Mouse (Mus musculus) myocyte (in vitro differentiated cells): ENCODE results near the gene Vps37d. TPM values are rescaled to one million over a fixed set of nuclear protein-coding genes. Genes with fewer than 3 reads are reported as not detected.

Experiments
- H3K27me3 ChIP-seq: one replicate; pipeline ENCODE4 v1.6.1; 2011; ENCODE audit not compliant: control insufficient read depth, insufficient read depth, insufficient read length
- H3K36me3 ChIP-seq: one replicate; pipeline ENCODE4 v1.6.1; 2011; ENCODE audit not compliant: control insufficient read depth, insufficient read depth
- H3K4me2 ChIP-seq: one replicate; pipeline ENCODE4 v1.6.1; 2011; ENCODE audit warnings: low read depth, control low read depth
- H3K4me3 ChIP-seq: one replicate; pipeline ENCODE4 v1.5.1; 2011; ENCODE audit warnings: mild to moderate bottlenecking, control low read depth, moderate library complexity
- H3K79me2 ChIP-seq: one replicate; pipeline ENCODE4 v1.6.1; 2011; ENCODE audit not compliant: control insufficient read depth, insufficient read depth
- H3ac ChIP-seq: one replicate; pipeline ENCODE4 v1.6.1; 2011; ENCODE audit not compliant: control insufficient read depth, insufficient read length
- CEBPB ChIP-seq: IDR thresholded peaks from 2 replicates; pipeline ENCODE4 v1.6.1; 2011; ENCODE audit warnings: mild to moderate bottlenecking, moderate library complexity; ENCODE audit not compliant: poor library complexity, insufficient read depth, severe bottlenecking
- E2F4 ChIP-seq: IDR thresholded peaks from one replicate; pipeline ENCODE4 v1.6.1; 2011; ENCODE audit warnings: mild to moderate bottlenecking, control low read depth, moderate library complexity; ENCODE audit not compliant: insufficient read depth
- MAX ChIP-seq: IDR thresholded peaks from one replicate; pipeline ENCODE4 v1.6.1; 2011; ENCODE audit warnings: low read depth, mild to moderate bottlenecking, control low read depth
- MYOD1 ChIP-seq, 3 experiments: IDR thresholded peaks; one replicate each; pipeline ENCODE4 v1.6.1; 2011; ENCODE audit warnings: control low read depth in 2 of 3, low read depth in 2 of 3, mild to moderate bottlenecking in 2 of 3, moderate library complexity in 1 of 3; ENCODE audit not compliant: insufficient read length in 2 of 3, control insufficient read depth in 1 of 3
- MYOG ChIP-seq, 3 experiments: IDR thresholded peaks; one replicate each; pipeline ENCODE4 v1.6.1; 2011; ENCODE audit warnings: control low read depth in 2 of 3, low read depth in 2 of 3, mild to moderate bottlenecking in 2 of 3; ENCODE audit not compliant: insufficient read length in 2 of 3, control insufficient read depth in 1 of 3, insufficient read depth in 1 of 3
- POLR2A ChIP-seq: IDR thresholded peaks from one replicate; pipeline ENCODE4 v1.6.1; 2011; ENCODE audit warnings: low read depth, mild to moderate bottlenecking, control low read depth, moderate library complexity; ENCODE audit not compliant: insufficient read length
- POLR2AphosphoS2 ChIP-seq: IDR thresholded peaks from one replicate; pipeline ENCODE4 v1.6.1; 2011; ENCODE audit warnings: low read depth, control low read depth; ENCODE audit not compliant: insufficient read length
- REST ChIP-seq: IDR thresholded peaks from one replicate; pipeline ENCODE4 v1.6.1; 2011; ENCODE audit warnings: mild to moderate bottlenecking, control low read depth, moderate library complexity; ENCODE audit not compliant: insufficient read depth, insufficient read length
- SRF ChIP-seq: IDR thresholded peaks from one replicate; pipeline ENCODE4 v1.6.1; 2011; ENCODE audit warnings: low read depth; ENCODE audit not compliant: control insufficient read depth, insufficient read length
- TCF12 ChIP-seq: IDR thresholded peaks from one replicate; pipeline ENCODE4 v1.6.1; 2011; ENCODE audit warnings: mild to moderate bottlenecking, control low read depth; ENCODE audit not compliant: poor library complexity, insufficient read depth, severe bottlenecking
- TCF3 ChIP-seq: IDR thresholded peaks from one replicate; pipeline ENCODE4 v1.6.1; 2011; ENCODE audit warnings: low read depth, control low read depth; ENCODE audit not compliant: insufficient read length
- USF1 ChIP-seq: IDR thresholded peaks from one replicate; pipeline ENCODE4 v1.6.1; 2011; ENCODE audit warnings: low read depth, mild to moderate bottlenecking, control low read depth, moderate library complexity
- polyA plus RNA-seq: library from polyadenylated mRNA; unstranded; fragments of >200 nt; fragmentation: generic; extraction: Trizol; gene quantifications from one replicate; pipeline ENCODE4 v1.2.1, GENCODE M21; 2012; ENCODE audit warnings: missing spikeins

The Vps37d gene
- polyA plus RNA-seq, 1 experiment = 3.3 TPM

- Histone ChIP-seq H3K36me3 (no peaks in the 10 kb centered on the region), H3K27me3 (peaks cover 7% of the 10 kb centered on the region), H3K79me2 (no peaks in the 10 kb centered on the region), H3K4me2 (no peak overlapping the region), H3ac (no peak overlapping the region), H3K4me3 (peak overlapping the region; percentile 28)
- TF ChIP-seq POLR2A (no peak), TCF12 (no peak), TCF3 (no peak), POLR2AphosphoS2 (no peak), REST (no peak), MYOD1 (IDR thresholded peaks at IDR 0.05; ENCODE audit: control insufficient read depth in 1 of 3, insufficient read length in 2 of 3, low read depth in 2 of 3) (no peak), CEBPB (no peak), SRF (no peak), USF1 (no peak), MAX (no peak), E2F4 (no peak), MYOG (IDR thresholded peaks at IDR 0.05; ENCODE audit: control insufficient read depth in 1 of 3, insufficient read depth in 1 of 3, insufficient read length in 2 of 3, low read depth in 2 of 3) (no peak)
Observed at GRCm38 (mm10) chr5:135076368-135076767, 1.7 kb downstream of the Vps37d start.

DNA sequence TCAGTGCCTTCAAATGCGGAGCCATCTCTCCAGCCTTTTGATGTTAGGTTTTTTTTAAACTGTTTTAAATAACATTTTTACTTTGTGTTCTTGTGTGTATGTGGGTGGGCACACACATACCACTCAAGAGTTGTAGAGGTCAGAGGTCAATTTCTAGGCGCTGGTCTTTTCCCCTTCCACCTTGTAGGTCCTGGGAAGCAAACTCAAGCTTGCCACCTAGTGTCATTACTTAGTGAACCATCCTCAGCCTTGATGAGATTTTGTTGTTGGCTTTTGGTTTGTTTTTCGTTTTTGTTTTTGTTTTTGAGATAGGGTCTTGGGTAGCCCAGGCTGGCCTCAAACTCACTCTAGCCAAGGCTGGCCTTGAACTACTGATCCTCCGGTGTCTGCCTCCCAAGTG is 2.4 kb downstream of the Vps37d start:
- Histone ChIP-seq H3K27me3 (peaks cover 4% of the 10 kb centered on the region), H3ac (no peak overlapping the region), H3K4me2 (no peak overlapping the region), H3K79me2 (no peaks in the 10 kb centered on the region), H3K4me3 (no peak overlapping the region), H3K36me3 (no peaks in the 10 kb centered on the region)
- TF ChIP-seq USF1 (no peak), MYOG (IDR thresholded peaks at IDR 0.05; ENCODE audit: control insufficient read depth in 1 of 3, insufficient read depth in 1 of 3, insufficient read length in 2 of 3, low read depth in 2 of 3) (no peak), POLR2A (no peak), MAX (no peak)

- Histone ChIP-seq H3K36me3 (no peaks in the 10 kb centered on the region), H3K4me3 (no peak overlapping the region), H3ac (no peak overlapping the region), H3K27me3 (no peaks in the 10 kb centered on the region), H3K4me2 (no peak overlapping the region), H3K79me2 (no peaks in the 10 kb centered on the region)
- no peak for TF ChIP-seq MYOG (IDR thresholded peaks at IDR 0.05; ENCODE audit: control insufficient read depth in 1 of 3, insufficient read depth in 1 of 3, insufficient read length in 2 of 3, low read depth in 2 of 3)
Observed at GRCm38 (mm10) chr5:135073349-135074150, 4.5 kb downstream of the Vps37d start.

- TF ChIP-seq TCF3 (no peak), MYOG (IDR thresholded peaks at IDR 0.05; ENCODE audit: control insufficient read depth in 1 of 3, insufficient read depth in 1 of 3, insufficient read length in 2 of 3, low read depth in 2 of 3) (no peak), CEBPB (no peak), TCF12 (no peak), MAX (no peak), SRF (no peak), E2F4 (no peak), POLR2AphosphoS2 (no peak), MYOD1 (IDR thresholded peaks at IDR 0.05; ENCODE audit: control insufficient read depth in 1 of 3, insufficient read length in 2 of 3, low read depth in 2 of 3) (no peak), REST (no peak), USF1 (no peak), POLR2A (no peak)
- Histone ChIP-seq H3K4me2 (no peak overlapping the region), H3K27me3 (no peaks in the 10 kb centered on the region), H3ac (no peak overlapping the region), H3K4me3 (no peak overlapping the region), H3K79me2 (no peaks in the 10 kb centered on the region), H3K36me3 (no peaks in the 10 kb centered on the region)
Observed at GRCm38 (mm10) chr5:135072720-135073119, 5.3 kb downstream of the Vps37d start.

- H3ac ChIP-seq = no peak overlapping the region
- no peaks in the 10 kb centered on the region for H3K27me3 ChIP-seq
- no peak overlapping the region for H3K4me3 ChIP-seq
- TF ChIP-seq TCF12 (no peak), USF1 (no peak), E2F4 (no peak), CEBPB (no peak), MYOG (IDR thresholded peaks at IDR 0.05; ENCODE audit: control insufficient read depth in 1 of 3, insufficient read depth in 1 of 3, insufficient read length in 2 of 3, low read depth in 2 of 3) (no peak), POLR2AphosphoS2 (no peak), REST (no peak), TCF3 (no peak), SRF (no peak)
- H3K36me3 ChIP-seq = no peaks in the 10 kb centered on the region
- H3K79me2 ChIP-seq = no peaks in the 10 kb centered on the region
- no peak overlapping the region for H3K4me2 ChIP-seq
Observed at GRCm38 (mm10) chr5:135072061-135072460, 6.0 kb downstream of the Vps37d start.
